Mouse (Mus musculus) limb, embryonic 13.5 days (tissue): Measurements from ENCODE around the gene Akr1c18. TPM values are rescaled to one million over a fixed set of nuclear protein-coding genes. Genes with fewer than 3 reads are reported as not detected.
A peak's percentile ranks its signal among the peaks of the same experiment; 100 is the strongest.
"Not testable (repeated sequence)": the region's sequence is repeated elsewhere in the genome, so short reads cannot be mapped to it uniquely, and the experiment has no call there.

Source experiments
- ATAC-seq: fragments of 200-750 bp; cut with Nextera tagmentation; 2 replicates; pipeline ENCODE4 v1.8.0; 2017; ENCODE audit warnings: low read depth, moderate number of reproducible peaks, moderate TSS enrichment; ENCODE audit not compliant: low FRiP score
- H3K27ac ChIP-seq: fragments of 300-500 bp; sonication (generic); 2 replicates; pipeline ENCODE4 v1.5.1; 2015; ENCODE audit warnings: inconsistent platforms, mild to moderate bottlenecking, moderate library complexity
- H3K27me3 ChIP-seq: fragments of 300-500 bp; sonication (generic); 2 replicates; pipeline ENCODE4 v1.6.1; 2015; ENCODE audit warnings: mild to moderate bottlenecking, inconsistent platforms
- H3K36me3 ChIP-seq: fragments of 300-500 bp; sonication (generic); 2 replicates; pipeline ENCODE4 v1.6.1; 2015; ENCODE audit warnings: inconsistent platforms, mild to moderate bottlenecking, moderate library complexity
- H3K4me1 ChIP-seq: fragments of 300-500 bp; sonication (generic); 2 replicates; pipeline ENCODE4 v1.6.1; 2015; ENCODE audit warnings: inconsistent platforms
- H3K4me2 ChIP-seq: fragments of 300-500 bp; sonication (generic); replicated peaks from 2 replicates; pipeline ENCODE4 v1.6.1; 2015; ENCODE audit warnings: inconsistent platforms, mild to moderate bottlenecking, moderate library complexity
- H3K4me3 ChIP-seq: fragments of 300-500 bp; sonication (generic); 2 replicates; pipeline ENCODE4 v1.5.1; 2015; ENCODE audit warnings: moderate library complexity, mild to moderate bottlenecking, inconsistent platforms
- H3K9ac ChIP-seq: fragments of 300-500 bp; sonication (generic); 2 replicates; pipeline ENCODE4 v1.6.1; 2015; ENCODE audit warnings: mild to moderate bottlenecking, inconsistent platforms
- H3K9me3 ChIP-seq: fragments of 300-500 bp; sonication (generic); 2 replicates; pipeline ENCODE4 v1.6.1; 2016; ENCODE audit warnings: inconsistent platforms
- WGBS: fragments of 180-500 bp; shearing (Covaris S2); methylation state at CpG from one replicate; pipeline ENCODE4 v1.1.7; 2015; 5-methylcytosine and 5-hydroxymethylcytosine counted together
- polyA plus RNA-seq: library from polyadenylated mRNA; unstranded; fragments of >200 nt; fragmentation: Nextera tagmentation; extraction: Ambion mirVana; gene quantifications from 2 replicates; pipeline ENCODE4 v1.2.1, GENCODE M21; 2015

Gene Akr1c18
- polyA plus RNA-seq, 1 experiment from 2014 or later = not detected

DNA sequence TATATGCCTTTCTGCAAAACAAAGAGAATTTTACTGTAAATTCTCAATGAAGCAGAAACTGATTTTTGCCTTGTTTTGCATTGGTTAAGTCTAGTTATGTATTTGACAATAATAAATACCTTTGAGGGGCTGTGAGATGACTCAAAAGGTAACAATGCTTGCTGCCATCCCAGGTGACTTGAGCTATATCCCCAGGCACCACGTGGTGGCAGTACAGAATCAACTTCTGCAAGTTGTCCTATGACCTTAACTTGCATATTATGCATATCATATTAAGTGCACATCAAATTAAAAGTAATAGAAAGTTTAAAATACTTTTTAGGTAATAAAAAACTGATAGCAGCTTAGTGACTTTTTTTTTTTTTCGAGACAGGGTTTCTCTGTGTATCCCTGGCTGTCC is 17.4 kb downstream of the Akr1c18 start:
- ATAC-seq = no peak
- no peaks in the 10 kb centered on the region for H3K36me3 ChIP-seq
- H3K9me3 ChIP-seq = no peaks in the 10 kb centered on the region
- 35% methylated on average over 2 of the region's 2 CpGs for WGBS
- no peaks in the 10 kb centered on the region for H3K4me1 ChIP-seq
- no peak overlapping the region for H3K4me3 ChIP-seq
- no peak overlapping the region for H3K9ac ChIP-seq
- H3K27me3 ChIP-seq = no peaks in the 10 kb centered on the region
- no peak overlapping the region for H3K4me2 ChIP-seq
- no peak overlapping the region for H3K27ac ChIP-seq

GRCm38 (mm10) chr13:4131721-4132120 is 18.7 kb downstream of the Akr1c18 start:
- Histone ChIP-seq H3K4me3 (no peak overlapping the region), H3K36me3 (no peaks in the 10 kb centered on the region), H3K4me1 (no peaks in the 10 kb centered on the region), H3K9ac (no peak overlapping the region), H3K4me2 (no peak overlapping the region), H3K27me3 (no peaks in the 10 kb centered on the region), H3K27ac (no peak overlapping the region), H3K9me3 (no peaks in the 10 kb centered on the region)
- ATAC-seq = no peak
- 61% methylated on average over 3 of the region's 3 CpGs for WGBS

GRCm38 (mm10) chr13:4131317-4131716 is 19.1 kb downstream of the Akr1c18 start:
- WGBS = 79% methylated on average over 1 of the region's 1 CpGs
- Histone ChIP-seq H3K4me3 (no peak overlapping the region), H3K27me3 (no peaks in the 10 kb centered on the region), H3K9me3 (no peaks in the 10 kb centered on the region), H3K4me2 (no peak overlapping the region), H3K27ac (no peak overlapping the region), H3K4me1 (no peaks in the 10 kb centered on the region), H3K36me3 (no peaks in the 10 kb centered on the region), H3K9ac (no peak overlapping the region)
- ATAC-seq = no peak

DNA sequence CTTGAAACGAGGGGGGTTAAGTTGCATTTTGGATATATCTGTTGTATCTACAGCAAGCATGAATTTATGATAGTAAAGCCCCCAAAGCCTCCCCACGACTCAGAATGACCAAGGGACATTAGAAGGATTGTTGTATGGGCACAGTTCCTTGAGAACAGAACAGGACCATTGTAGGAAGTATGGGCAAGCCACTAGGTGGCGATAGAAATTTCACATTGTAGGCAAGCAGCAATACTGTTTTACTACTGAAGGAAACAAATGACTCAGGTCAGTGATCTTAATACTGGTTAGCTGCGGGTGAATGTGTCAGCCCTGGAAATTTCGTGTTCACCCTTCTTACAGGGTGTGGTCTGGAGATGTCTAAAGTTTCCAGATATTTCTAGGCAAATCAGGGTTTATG is 21.4 kb downstream of the Akr1c18 start:
- no peak for ATAC-seq
- Histone ChIP-seq H3K36me3 (no peaks in the 10 kb centered on the region), H3K4me2 (no peak overlapping the region), H3K9me3 (peaks cover 5% of the 10 kb centered on the region; the same call in 1 of the 2 replicates), H3K27me3 (no peaks in the 10 kb centered on the region), H3K4me1 (no peaks in the 10 kb centered on the region), H3K27ac (no peak overlapping the region), H3K4me3 (no peak overlapping the region), H3K9ac (no peak overlapping the region)
- 35% methylated on average over 5 of the region's 5 CpGs for WGBS

GRCm38 (mm10) chr13:4125846-4126245 is 24.6 kb downstream of the Akr1c18 start:
- H3K36me3 ChIP-seq, ATAC-seq, H3K27ac ChIP-seq, H3K4me2 ChIP-seq, H3K9me3 ChIP-seq, H3K9ac ChIP-seq, H3K4me3 ChIP-seq, H3K27me3 ChIP-seq, H3K4me1 ChIP-seq: not testable (repeated sequence)
- WGBS = 74% methylated on average over 1 of the region's 1 CpGs

GRCm38 (mm10) chr13:4124471-4124870 is 26.0 kb downstream of the Akr1c18 start:
- ATAC-seq, H3K9ac ChIP-seq, H3K4me3 ChIP-seq, H3K27me3 ChIP-seq, H3K27ac ChIP-seq, H3K4me1 ChIP-seq, H3K9me3 ChIP-seq, H3K4me2 ChIP-seq, H3K36me3 ChIP-seq: not testable (repeated sequence)
- WGBS = 94% methylated on average over 6 of the region's 6 CpGs

GRCm38 (mm10) chr13:4123146-4123545 is 27.3 kb downstream of the Akr1c18 start:
- Histone ChIP-seq H3K4me1 (no peaks in the 10 kb centered on the region), H3K27ac (no peak overlapping the region), H3K4me3 (no peak overlapping the region), H3K9ac (no peak overlapping the region), H3K36me3 (no peaks in the 10 kb centered on the region), H3K4me2 (no peak overlapping the region), H3K27me3 (no peaks in the 10 kb centered on the region), H3K9me3 (peaks cover 5% of the 10 kb centered on the region; the same call in 1 of the 2 replicates)
- WGBS = 76% methylated on average over 7 of the region's 7 CpGs
- ATAC-seq = no peak

GRCm38 (mm10) chr13:4119181-4119904 is 31.1 kb downstream of the Akr1c18 start:
- H3K9ac ChIP-seq = no peak overlapping the region
- ATAC-seq = no peak
- no peak overlapping the region for H3K4me2 ChIP-seq
- no peaks in the 10 kb centered on the region for H3K27me3 ChIP-seq
- no peak overlapping the region for H3K4me3 ChIP-seq
- WGBS = 70% methylated on average over 2 of the region's 2 CpGs
- H3K27ac ChIP-seq = no peak overlapping the region
- H3K4me1 ChIP-seq = no peaks in the 10 kb centered on the region
- no peaks in the 10 kb centered on the region for H3K9me3 ChIP-seq
- no peaks in the 10 kb centered on the region for H3K36me3 ChIP-seq

DNA sequence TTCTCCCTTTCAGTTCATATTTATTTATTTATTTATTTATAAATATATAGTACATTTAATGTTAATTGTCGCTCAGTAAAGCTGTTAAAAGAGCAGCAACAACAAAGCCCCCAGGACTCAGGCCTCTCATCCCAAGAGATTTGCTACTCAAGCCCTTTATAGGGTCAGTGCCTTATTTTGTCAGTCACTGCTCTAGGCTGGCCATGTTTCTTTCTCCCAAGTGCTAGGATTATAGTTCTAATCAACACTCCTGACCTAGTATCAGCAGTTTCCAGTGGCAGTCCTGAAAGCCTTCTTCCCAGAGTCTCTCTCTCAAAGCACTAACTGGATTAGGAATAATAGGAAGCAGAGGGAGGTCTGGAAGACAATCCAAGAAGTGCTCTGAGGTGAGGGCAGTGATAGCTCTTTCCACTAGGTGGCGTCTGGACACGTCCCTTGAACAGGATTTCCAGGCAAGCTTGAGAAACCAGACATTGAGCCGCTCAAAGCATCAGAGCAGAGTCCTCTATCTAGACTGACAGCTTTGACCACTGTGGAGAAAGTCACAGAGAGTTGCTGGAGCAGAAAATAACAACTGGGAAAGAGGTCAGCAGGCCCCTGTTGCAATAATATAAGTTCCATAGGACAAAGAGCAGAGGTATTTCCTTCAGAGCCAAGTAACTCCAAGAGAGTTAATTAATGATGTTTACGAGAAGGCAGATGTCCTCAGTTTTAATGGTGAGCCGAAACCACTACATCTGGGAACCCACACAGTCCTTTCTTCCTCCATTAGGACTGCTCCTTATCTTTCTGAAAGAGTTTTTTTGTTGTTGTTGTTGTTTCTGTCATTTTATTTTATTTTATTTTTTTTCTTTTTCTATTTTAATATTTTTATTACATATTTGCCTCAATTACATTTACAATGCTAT is 39.9 kb downstream of the Akr1c18 start:
- peak; percentile 75; the same call in 1 of the 2 replicates for ATAC-seq
- no peaks in the 10 kb centered on the region for H3K9me3 ChIP-seq
- WGBS = 29% methylated on average over 6 of the region's 6 CpGs

GRCm38 (mm10) chr13:4102721-4103120 is 47.7 kb downstream of the Akr1c18 start:
- no peak overlapping the region for H3K4me3 ChIP-seq
- no peak overlapping the region for H3K4me2 ChIP-seq
- H3K27me3 ChIP-seq = no peaks in the 10 kb centered on the region
- H3K36me3 ChIP-seq = no peaks in the 10 kb centered on the region
- no peak for ATAC-seq
- H3K4me1 ChIP-seq = no peaks in the 10 kb centered on the region
- no peaks in the 10 kb centered on the region for H3K9me3 ChIP-seq
- no peak overlapping the region for H3K27ac ChIP-seq
- H3K9ac ChIP-seq = no peak overlapping the region

More for the DNA sequence above, 39.9 kb downstream of the Akr1c18 start:
- Histone ChIP-seq H3K9ac (no peak overlapping the region), H3K36me3 (no peaks in the 10 kb centered on the region), H3K4me1 (no peaks in the 10 kb centered on the region), H3K27me3 (no peaks in the 10 kb centered on the region), H3K27ac (no peak overlapping the region), H3K4me2 (no peak overlapping the region), H3K4me3 (no peak overlapping the region)

- H3K27ac ChIP-seq = no peak overlapping the region
- H3K27me3 ChIP-seq = no peaks in the 10 kb centered on the region
- H3K9me3 ChIP-seq = no peaks in the 10 kb centered on the region
- H3K9ac ChIP-seq = no peak overlapping the region
- H3K36me3 ChIP-seq = no peaks in the 10 kb centered on the region
- ATAC-seq = no peak
- no peak overlapping the region for H3K4me2 ChIP-seq
- H3K4me3 ChIP-seq = no peak overlapping the region
- no peaks in the 10 kb centered on the region for H3K4me1 ChIP-seq
These were observed 48.8 kb downstream of the Akr1c18 start for GRCm38 (mm10) chr13:4101691-4102090.
